Mouse (Mus musculus): ENCODE measurements around the gene Zswim4.

Gene Zswim4

GRCm38 (mm10) chr8:84184085-84185043, 52.5 kb downstream of the Zswim4 start:
- DNase-seq (ENCODE audit: extremely low read depth, insufficient read length, low spot score) = no peak

- peak; percentile 57 for DNase-seq (ENCODE audit: extremely low read depth, insufficient read length, low spot score)
Observed at GRCm38 (mm10) chr8:84183261-84184084, 53.4 kb downstream of the Zswim4 start.

GRCm38 (mm10) chr8:84182833-84183232, 54.0 kb downstream of the Zswim4 start:
- DNase-seq (ENCODE audit: extremely low read depth, insufficient read length, low spot score) = no peak

- DNase-seq (ENCODE audit: extremely low read depth, insufficient read length, low spot score) = no peak
Observed at GRCm38 (mm10) chr8:84180530-84181190, 56.2 kb downstream of the Zswim4 start.

- DNase-seq (ENCODE audit: extremely low read depth, insufficient read length, low spot score) = no peak
Observed at GRCm38 (mm10) chr8:84179946-84180345, 56.9 kb downstream of the Zswim4 start.

GRCm38 (mm10) chr8:84178592-84178991, 58.3 kb downstream of the Zswim4 start:
- DNase-seq (ENCODE audit: extremely low read depth, insufficient read length, low spot score) = no peak

- no peak for DNase-seq (ENCODE audit: extremely low read depth, insufficient read length, low spot score)
Observed at GRCm38 (mm10) chr8:84177405-84177804, 59.5 kb downstream of the Zswim4 start.

- DNase-seq (ENCODE audit: extremely low read depth, insufficient read length, low spot score) = no peak
Observed at GRCm38 (mm10) chr8:84176560-84176959, 60.3 kb downstream of the Zswim4 start.

GRCm38 (mm10) chr8:84173861-84174260, 63.0 kb downstream of the Zswim4 start:
- no peak for DNase-seq (ENCODE audit: extremely low read depth, insufficient read length, low spot score)

- no peak for DNase-seq (ENCODE audit: extremely low read depth, insufficient read length, low spot score)
Observed at GRCm38 (mm10) chr8:84170096-84170495, 66.8 kb downstream of the Zswim4 start.

GRCm38 (mm10) chr8:84167696-84168095, 69.2 kb downstream of the Zswim4 start:
- no peak for DNase-seq (ENCODE audit: extremely low read depth, insufficient read length, low spot score)
